Mouse (Mus musculus): ENCODE data around the gene Ifna11.
"Not testable (repeated sequence)": the region's sequence is repeated elsewhere in the genome, so short reads cannot be mapped to it uniquely, and the experiment has no call there.

Ifna11 gene

DNA sequence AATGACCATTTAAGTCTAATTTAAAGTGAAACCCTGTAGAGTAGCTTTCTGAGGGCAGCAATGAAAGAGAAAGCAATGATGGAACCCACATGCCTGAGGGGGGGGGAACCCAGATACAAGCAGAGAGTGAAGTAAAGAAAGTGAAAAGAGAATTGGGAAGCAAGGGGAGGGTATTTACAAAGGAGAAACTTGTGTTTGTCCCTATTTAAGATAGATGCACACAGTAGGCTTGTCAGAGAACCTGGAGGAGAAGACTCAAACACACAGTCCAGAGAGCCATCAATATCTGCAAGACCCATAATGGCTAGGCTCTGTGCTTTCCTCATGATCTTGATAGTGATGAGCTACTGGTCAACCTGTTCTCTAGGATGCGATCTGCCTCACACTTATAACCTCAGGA lies at the start of gene Ifna11:
Gene Ifna11, plus strand, starts transcription at position 301 of the 400 bp plus-strand sequence.
- no peak for DNase-seq

GRCm38 (mm10) chr4:88773534-88773933 lies 46.2 kb upstream of the Ifna11 start, which contains the start of gene Gm13290:
Gene Gm13290 (plus strand): TSS chr4:88773834.
- DNase-seq, result not testable (repeated sequence)

DNA sequence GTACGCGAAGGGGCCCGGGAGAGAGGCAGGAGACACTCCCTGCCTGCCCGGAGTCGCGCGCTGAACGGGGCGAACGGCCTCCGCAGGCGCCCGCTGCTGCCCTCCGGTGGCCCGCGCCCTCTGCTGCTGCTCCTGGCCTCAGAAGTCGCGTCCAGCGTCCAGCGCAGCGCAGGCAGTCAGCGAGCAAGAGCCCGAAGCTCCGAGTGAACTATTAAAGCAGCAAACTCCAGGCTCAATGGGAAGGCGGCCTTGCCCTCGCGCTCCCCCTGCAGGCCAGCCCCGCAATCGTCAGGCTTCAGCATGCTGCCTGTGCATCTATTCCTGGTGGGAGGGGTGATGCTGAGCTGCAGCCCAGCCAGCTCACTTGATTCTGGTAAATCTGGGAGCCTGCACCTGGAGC lies 43.1 kb upstream of the Ifna11 start, which contains the start of gene Gm13289:
Gene Gm13289, plus strand, starts transcription at position 301 of the 400 bp plus-strand sequence.
- DNase-seq, result not testable (repeated sequence)

DNA sequence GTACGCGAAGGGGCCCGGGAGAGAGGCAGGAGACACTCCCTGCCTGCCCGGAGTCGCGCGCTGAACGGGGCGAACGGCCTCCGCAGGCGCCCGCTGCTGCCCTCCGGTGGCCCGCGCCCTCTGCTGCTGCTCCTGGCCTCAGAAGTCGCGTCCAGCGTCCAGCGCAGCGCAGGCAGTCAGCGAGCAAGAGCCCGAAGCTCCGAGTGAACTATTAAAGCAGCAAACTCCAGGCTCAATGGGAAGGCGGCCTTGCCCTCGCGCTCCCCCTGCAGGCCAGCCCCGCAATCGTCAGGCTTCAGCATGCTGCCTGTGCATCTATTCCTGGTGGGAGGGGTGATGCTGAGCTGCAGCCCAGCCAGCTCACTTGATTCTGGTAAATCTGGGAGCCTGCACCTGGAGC lies 40.2 kb upstream of the Ifna11 start, which contains the start of gene Gm13272:
Gene Gm13272, plus strand, starts transcription at position 301 of the 400 bp plus-strand sequence.
- not testable (repeated sequence) for DNase-seq

DNA sequence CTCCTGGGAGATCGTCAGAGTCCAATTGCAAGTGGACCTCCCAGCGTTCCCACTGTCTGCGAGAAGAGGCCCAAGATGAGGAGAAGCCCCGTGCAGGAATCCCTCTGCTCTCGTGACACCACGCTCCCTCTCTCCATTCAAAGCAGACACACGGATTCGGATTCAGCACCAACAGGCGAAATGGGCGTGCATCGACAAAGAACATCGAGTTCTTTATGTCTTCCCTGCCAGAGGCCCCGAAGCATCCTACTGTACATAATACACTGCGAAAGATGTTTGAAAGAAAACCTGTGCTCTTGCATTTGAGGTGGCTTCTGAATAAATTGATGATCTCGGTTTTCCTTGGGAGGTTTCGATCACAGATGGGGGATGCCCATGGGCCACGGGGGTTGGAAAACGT lies 39.4 kb upstream of the Ifna11 start:
- not testable (repeated sequence) for DNase-seq

GRCm38 (mm10) chr4:88781831-88782230 lies 37.9 kb upstream of the Ifna11 start, which contains the start of gene Ifnz:
Gene Ifnz (plus strand): TSS chr4:88782131.
- not testable (repeated sequence) for DNase-seq

DNA sequence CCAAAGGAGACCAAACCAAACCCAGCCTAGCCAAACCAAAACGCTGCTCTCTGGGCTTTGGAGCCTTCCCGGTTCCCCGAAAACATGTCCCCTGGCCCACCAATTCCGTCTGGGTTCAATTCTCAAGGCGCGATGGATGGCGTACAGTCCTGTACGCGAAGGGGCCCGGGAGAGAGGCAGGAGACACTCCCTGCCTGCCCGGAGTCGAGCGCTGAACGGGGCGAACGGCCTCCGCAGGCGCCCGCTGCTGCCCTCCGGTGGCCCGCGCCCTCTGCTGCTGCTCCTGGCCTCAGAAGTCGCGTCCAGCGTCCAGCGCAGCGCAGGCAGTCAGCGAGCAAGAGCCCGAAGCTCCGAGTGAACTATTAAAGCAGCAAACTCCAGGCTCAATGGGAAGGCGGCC lies 37.4 kb upstream of the Ifna11 start:
- not testable (repeated sequence) for DNase-seq

DNA sequence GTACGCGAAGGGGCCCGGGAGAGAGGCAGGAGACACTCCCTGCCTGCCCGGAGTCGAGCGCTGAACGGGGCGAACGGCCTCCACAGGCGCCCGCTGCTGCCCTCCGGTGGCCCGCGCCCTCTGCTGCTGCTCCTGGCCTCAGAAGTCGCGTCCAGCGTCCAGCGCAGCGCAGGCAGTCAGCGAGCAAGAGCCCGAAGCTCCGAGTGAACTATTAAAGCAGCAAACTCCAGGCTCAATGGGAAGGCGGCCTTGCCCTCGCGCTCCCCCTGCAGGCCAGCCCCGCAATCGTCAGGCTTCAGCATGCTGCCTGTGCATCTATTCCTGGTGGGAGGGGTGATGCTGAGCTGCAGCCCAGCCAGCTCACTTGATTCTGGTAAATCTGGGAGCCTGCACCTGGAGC lies 34.4 kb upstream of the Ifna11 start, which contains the start of gene Gm13276:
Gene Gm13276, plus strand, starts transcription at position 301 of the 400 bp plus-strand sequence.
- not testable (repeated sequence) for DNase-seq

GRCm38 (mm10) chr4:88788402-88788801 lies 31.4 kb upstream of the Ifna11 start, which contains the start of gene Gm13277:
Gene Gm13277 (plus strand): TSS chr4:88788632.
- peak; percentile 63 for DNase-seq

DNA sequence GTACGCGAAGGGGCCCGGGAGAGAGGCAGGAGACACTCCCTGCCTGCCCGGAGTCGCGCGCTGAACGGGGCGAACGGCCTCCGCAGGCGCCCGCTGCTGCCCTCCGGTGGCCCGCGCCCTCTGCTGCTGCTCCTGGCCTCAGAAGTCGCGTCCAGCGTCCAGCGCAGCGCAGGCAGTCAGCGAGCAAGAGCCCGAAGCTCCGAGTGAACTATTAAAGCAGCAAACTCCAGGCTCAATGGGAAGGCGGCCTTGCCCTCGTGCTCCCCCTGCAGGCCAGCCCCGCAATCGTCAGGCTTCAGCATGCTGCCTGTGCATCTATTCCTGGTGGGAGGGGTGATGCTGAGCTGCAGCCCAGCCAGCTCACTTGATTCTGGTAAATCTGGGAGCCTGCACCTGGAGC lies 28.5 kb upstream of the Ifna11 start, which contains the start of gene Gm13278:
Gene Gm13278, plus strand, starts transcription at position 301 of the 400 bp plus-strand sequence.
- DNase-seq, result not testable (repeated sequence)

GRCm38 (mm10) chr4:88793936-88794675 lies 25.7 kb upstream of the Ifna11 start, which contains the start of gene Gm13275:
Gene Gm13275 (plus strand): TSS chr4:88794487.
- peak; percentile 85 for DNase-seq

GRCm38 (mm10) chr4:88797097-88797496 lies 22.7 kb upstream of the Ifna11 start, which contains the start of gene Gm13279:
Gene Gm13279 (plus strand): TSS chr4:88797397.
- DNase-seq, result not testable (repeated sequence)

DNA sequence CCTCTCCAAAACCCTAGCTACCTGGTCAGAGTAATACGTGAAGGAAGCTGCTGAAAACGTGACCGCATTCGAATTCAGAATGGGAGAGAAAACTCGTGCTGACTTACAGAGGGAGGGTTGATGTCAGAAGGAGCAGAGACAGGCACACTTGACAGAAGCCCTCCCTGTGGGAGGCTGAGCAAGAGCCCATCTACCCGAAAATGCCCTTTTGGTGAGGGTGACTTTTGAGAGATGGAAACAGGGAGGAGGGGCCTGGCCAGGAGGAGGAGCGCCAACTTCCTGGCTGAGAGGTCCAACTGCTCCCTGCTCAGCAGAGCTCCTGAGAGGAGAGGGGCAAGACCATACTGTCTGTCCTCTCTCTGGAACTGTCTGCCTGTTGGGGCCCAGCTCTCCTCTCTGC lies 20.4 kb upstream of the Ifna11 start, which contains the start of gene Gm13285:
Gene Gm13285, plus strand, starts transcription at position 301 of the 400 bp plus-strand sequence.
- not testable (repeated sequence) for DNase-seq

GRCm38 (mm10) chr4:88802954-88803353 lies 16.8 kb upstream of the Ifna11 start, which contains the start of gene Gm13287:
Gene Gm13287 (plus strand): TSS chr4:88803254.
- not testable (repeated sequence) for DNase-seq

DNA sequence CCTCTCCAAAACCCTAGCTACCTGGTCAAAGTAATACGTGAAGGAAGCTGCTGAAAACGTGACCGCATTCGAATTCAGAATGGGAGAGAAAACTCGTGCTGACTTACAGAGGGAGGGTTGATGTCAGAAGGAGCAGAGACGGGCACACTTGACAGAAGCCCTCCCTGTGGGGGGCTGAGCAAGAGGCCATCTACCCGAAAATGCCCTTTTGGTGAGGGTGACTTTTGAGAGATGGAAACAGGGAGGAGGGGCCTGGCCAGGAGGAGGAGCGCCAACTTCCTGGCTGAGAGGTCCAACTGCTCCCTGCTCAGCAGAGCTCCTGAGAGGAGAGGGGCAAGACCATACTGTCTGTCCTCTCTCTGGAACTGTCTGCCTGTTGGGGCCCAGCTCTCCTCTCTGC lies 14.5 kb upstream of the Ifna11 start, which contains the start of gene Gm13288:
Gene Gm13288, plus strand, starts transcription at position 301 of the 400 bp plus-strand sequence.
- not testable (repeated sequence) for DNase-seq

DNA sequence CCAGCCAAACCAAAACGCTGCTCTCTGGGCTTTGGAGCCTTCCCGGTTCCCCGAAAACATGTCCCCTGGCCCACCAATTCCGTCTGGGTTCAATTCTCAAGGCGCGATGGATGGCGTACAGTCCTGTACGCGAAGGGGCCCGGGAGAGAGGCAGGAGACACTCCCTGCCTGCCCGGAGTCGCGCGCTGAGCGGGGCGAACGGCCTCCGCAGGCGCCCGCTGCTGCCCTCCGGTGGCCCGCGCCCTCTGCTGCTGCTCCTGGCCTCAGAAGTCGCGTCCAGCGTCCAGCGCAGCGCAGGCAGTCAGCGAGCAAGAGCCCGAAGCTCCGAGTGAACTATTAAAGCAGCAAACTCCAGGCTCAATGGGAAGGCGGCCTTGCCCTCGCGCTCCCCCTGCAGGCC lies 14.0 kb upstream of the Ifna11 start:
- DNase-seq, result not testable (repeated sequence)

DNA sequence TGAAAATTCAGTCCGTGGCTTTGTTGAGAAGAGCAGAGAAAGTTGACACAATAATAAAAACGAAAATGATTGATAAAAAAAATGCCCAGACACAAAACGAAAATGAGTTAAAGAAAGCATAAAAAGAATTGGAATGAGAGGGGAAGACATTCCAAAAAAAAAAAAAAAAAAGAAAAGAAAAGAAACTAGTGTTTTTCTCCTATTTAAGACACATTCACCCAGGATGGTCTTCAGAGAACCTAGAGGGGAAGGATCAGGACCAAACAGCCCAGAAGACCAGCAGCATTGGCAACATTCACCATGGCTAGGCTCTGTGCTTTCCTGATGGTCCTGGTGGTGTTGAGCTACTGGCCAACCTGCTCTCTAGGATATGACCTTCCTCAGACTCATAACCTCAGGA lies 3.8 kb upstream of the Ifna11 start, which contains the start of gene Ifna7:
Gene Ifna7, plus strand, starts transcription at position 301 of the 400 bp plus-strand sequence.
- DNase-seq, result no peak

DNA sequence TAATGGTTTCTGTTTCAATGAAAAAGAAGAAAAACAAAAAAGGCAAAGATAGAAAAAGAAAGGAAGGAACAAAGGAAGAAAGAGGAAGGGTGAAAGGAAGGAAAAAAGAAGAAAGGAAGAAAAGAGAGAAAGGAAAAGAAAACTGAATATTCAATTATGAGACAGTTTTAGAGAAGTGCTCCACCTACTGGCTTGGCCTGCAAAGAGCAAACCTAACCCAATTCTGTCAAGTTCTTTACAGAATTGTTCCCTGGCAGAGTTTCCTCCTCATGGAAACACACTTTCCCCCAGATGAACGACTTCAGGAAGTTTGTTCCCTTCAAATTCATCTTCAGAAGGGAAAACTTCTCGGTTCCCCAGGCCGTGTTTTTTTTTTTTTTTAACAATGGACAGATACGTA lies 3.2 kb downstream of the Ifna11 start:
- DNase-seq, result no peak

- DNase-seq, result not testable (repeated sequence)
Measured at GRCm38 (mm10) chr4:88827116-88827515, 7.4 kb downstream of the Ifna11 start, which contains the start of gene Ifna6. Gene Ifna6 (plus strand): TSS chr4:88827416.

GRCm38 (mm10) chr4:88830523-88830922 lies 10.8 kb downstream of the Ifna11 start:
- no peak for DNase-seq

GRCm38 (mm10) chr4:88835225-88835624 lies 15.5 kb downstream of the Ifna11 start, which contains the start of gene Ifna5:
Gene Ifna5 (plus strand): TSS chr4:88835525.
- DNase-seq, result not testable (repeated sequence)

DNA sequence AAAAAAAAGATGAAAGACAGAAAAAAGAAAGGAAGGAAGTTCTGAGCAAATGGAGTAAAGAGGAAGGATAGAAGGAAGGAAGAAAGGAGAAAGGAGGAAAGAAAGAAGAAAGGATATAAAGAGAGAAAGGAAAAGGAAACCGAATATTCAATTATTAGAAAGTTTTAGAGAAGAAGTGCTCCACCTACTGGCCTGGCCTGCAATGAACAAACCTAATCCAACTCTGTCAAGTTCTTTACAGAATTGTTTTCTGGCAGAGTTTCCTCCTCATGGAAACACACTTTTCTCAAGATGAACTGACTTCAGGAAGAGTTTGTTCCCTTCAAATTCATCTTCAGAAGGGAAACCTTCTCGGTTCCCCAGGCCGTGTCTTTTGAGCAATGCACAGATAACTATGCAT lies 19.1 kb downstream of the Ifna11 start:
- no peak for DNase-seq

DNA sequence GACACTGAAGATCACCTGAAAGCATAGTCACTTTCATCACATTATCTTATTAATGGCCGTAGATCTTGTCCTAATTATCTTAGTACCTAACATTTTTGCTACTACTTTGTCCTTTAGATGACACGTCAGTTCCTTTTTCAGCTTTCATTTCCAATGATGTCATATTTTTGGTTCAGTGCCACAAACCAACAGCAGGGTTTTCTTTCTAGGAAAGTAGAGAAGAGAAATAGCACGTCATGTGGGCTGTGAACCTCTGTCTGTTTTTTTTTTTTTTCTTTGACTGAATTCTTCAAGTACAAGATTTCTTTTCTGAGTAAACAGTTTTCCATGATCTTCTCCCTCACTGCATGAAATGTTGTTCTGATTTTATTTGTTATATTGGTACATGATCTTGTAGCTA lies 20.3 kb downstream of the Ifna11 start:
- DNase-seq, result no peak
